Mouse (Mus musculus): Measurements from ENCODE around the gene Dip2c. TPM values are rescaled to one million over a fixed set of nuclear protein-coding genes. Genes with fewer than 3 reads are reported as not detected.

Gene Dip2c
- polyA plus RNA-seq (2015; fragmentation: Nextera tagmentation; extraction: Ambion mirVana): 2.6 and 2.9 TPM in 2 replicates

- under 1% methylated on average over 58 of the region's 67 CpGs for WGBS
- Histone ChIP-seq H3K4me2 (replicated peaks; ENCODE audit: low read depth) (peak within 1 kb of the TSS; percentile 84), H3K4me1 (replicated peaks; ENCODE audit: control insufficient read depth, insufficient read depth) (0 out of 2 replicates have a peak, but pooled peaks cover 3% of the 10 kb centered on the region), H3K9ac (ENCODE audit: low read length) (peak within 1 kb of the TSS; percentile 94), H3K27ac (replicated peaks) (peak within 1 kb of the TSS; percentile 96), H3K4me3 (ENCODE audit: low read depth, low read length) (peak within 1 kb of the TSS; percentile 97), H3K9me3 (ENCODE audit: control insufficient read depth, low read length) (no peaks in the 10 kb centered on the region), H3K36me3 (ENCODE audit: control insufficient read depth, insufficient read depth, low read length) (no peaks in the 10 kb centered on the region), H3K27me3 (ENCODE audit: control insufficient read depth, insufficient read depth, low read length) (no peaks in the 10 kb centered on the region)
- peak; percentile 98 for ATAC-seq (ENCODE audit: low FRiP score, low TSS enrichment)
- no peak for TF ChIP-seq EP300 (optimal IDR thresholded peaks at IDR 0.05)
- TF ChIP-seq CTCF (IDR thresholded peaks at IDR 0.05; ENCODE audit: low read depth): peak; percentile 41; the same call in 1 of the 2 replicates
- peak; percentile 92 for DNase-seq (ENCODE audit: low spot score)
Measured at GRCm38 (mm10) chr13:9276322-9276855, at the start of gene Dip2c. TSS of gene Dip2c (plus strand) at chr13:9276528.

DNA sequence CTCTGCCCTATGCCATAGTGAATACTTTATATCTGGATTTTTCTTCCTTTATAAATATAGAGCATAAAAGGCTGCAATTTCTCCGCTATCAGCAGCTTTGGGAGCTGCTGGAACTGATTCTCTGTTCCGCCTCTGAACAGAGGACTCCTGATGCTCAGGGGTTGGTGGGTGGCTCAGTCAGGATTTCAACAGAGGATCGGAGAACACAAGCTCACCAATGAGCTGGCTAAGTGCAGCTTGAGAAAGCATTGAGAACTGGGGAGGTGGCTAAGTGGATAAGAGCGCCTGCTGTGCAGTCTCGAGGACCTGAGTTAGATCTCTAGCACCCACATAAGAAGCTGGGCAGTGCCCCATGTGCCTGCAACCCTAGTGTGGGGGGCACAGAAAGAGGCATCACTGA, 49.2 kb upstream of the Dip2c start:
- no peak overlapping the region for H3K27ac ChIP-seq (replicated peaks)
- H3K27me3 ChIP-seq (ENCODE audit: control insufficient read depth, insufficient read depth, low read length): no peaks in the 10 kb centered on the region
- no peaks in the 10 kb centered on the region for H3K36me3 ChIP-seq (ENCODE audit: control insufficient read depth, insufficient read depth, low read length)
- ATAC-seq (ENCODE audit: low FRiP score, low TSS enrichment) (no peak), DNase-seq (ENCODE audit: low spot score) (no peak)
- no peaks in the 10 kb centered on the region for H3K9me3 ChIP-seq (ENCODE audit: control insufficient read depth, low read length)
- TF ChIP-seq EP300 (optimal IDR thresholded peaks at IDR 0.05) (no peak), CTCF (IDR thresholded peaks at IDR 0.05; ENCODE audit: low read depth) (no peak)
- H3K4me3 ChIP-seq (ENCODE audit: low read depth, low read length): no peak overlapping the region
- H3K4me1 ChIP-seq (replicated peaks; ENCODE audit: control insufficient read depth, insufficient read depth): no peaks in the 10 kb centered on the region
- H3K9ac ChIP-seq (ENCODE audit: low read length): no peak overlapping the region
- H3K4me2 ChIP-seq (replicated peaks; ENCODE audit: low read depth): no peak overlapping the region
- 87% methylated on average over 5 of the region's 5 CpGs for WGBS

GRCm38 (mm10) chr13:9237495-9237894, 38.8 kb upstream of the Dip2c start:
- H3K4me3 ChIP-seq (ENCODE audit: low read depth, low read length): no peak overlapping the region
- no peak overlapping the region for H3K4me2 ChIP-seq (replicated peaks; ENCODE audit: low read depth)
- H3K27me3 ChIP-seq (ENCODE audit: control insufficient read depth, insufficient read depth, low read length): no peaks in the 10 kb centered on the region
- DNase-seq (ENCODE audit: low spot score): no peak
- H3K9ac ChIP-seq (ENCODE audit: low read length): no peak overlapping the region
- no peak for ATAC-seq (ENCODE audit: low FRiP score, low TSS enrichment)
- no peaks in the 10 kb centered on the region for H3K36me3 ChIP-seq (ENCODE audit: control insufficient read depth, insufficient read depth, low read length)
- WGBS: 87% methylated on average over 7 of the region's 7 CpGs
- no peak for TF ChIP-seq EP300 (optimal IDR thresholded peaks at IDR 0.05)
- TF ChIP-seq CTCF (IDR thresholded peaks at IDR 0.05; ENCODE audit: low read depth): no peak
- H3K27ac ChIP-seq (replicated peaks): no peak overlapping the region
- no peaks in the 10 kb centered on the region for H3K9me3 ChIP-seq (ENCODE audit: control insufficient read depth, low read length)
- no peaks in the 10 kb centered on the region for H3K4me1 ChIP-seq (replicated peaks; ENCODE audit: control insufficient read depth, insufficient read depth)

GRCm38 (mm10) chr13:9239127-9239526, 37.2 kb upstream of the Dip2c start:
- H3K9me3 ChIP-seq (ENCODE audit: control insufficient read depth, low read length): no peaks in the 10 kb centered on the region
- WGBS: 86% methylated on average over 5 of the region's 5 CpGs
- H3K36me3 ChIP-seq (ENCODE audit: control insufficient read depth, insufficient read depth, low read length): no peaks in the 10 kb centered on the region
- H3K27me3 ChIP-seq (ENCODE audit: control insufficient read depth, insufficient read depth, low read length): no peaks in the 10 kb centered on the region
- ATAC-seq (ENCODE audit: low FRiP score, low TSS enrichment) (no peak), DNase-seq (ENCODE audit: low spot score) (no peak)
- no peak overlapping the region for H3K9ac ChIP-seq (ENCODE audit: low read length)
- H3K27ac ChIP-seq (replicated peaks): no peak overlapping the region
- TF ChIP-seq CTCF (IDR thresholded peaks at IDR 0.05; ENCODE audit: low read depth) (no peak), EP300 (optimal IDR thresholded peaks at IDR 0.05) (no peak)
- H3K4me2 ChIP-seq (replicated peaks; ENCODE audit: low read depth): no peak overlapping the region
- H3K4me1 ChIP-seq (replicated peaks; ENCODE audit: control insufficient read depth, insufficient read depth): no peaks in the 10 kb centered on the region
- no peak overlapping the region for H3K4me3 ChIP-seq (ENCODE audit: low read depth, low read length)

DNA sequence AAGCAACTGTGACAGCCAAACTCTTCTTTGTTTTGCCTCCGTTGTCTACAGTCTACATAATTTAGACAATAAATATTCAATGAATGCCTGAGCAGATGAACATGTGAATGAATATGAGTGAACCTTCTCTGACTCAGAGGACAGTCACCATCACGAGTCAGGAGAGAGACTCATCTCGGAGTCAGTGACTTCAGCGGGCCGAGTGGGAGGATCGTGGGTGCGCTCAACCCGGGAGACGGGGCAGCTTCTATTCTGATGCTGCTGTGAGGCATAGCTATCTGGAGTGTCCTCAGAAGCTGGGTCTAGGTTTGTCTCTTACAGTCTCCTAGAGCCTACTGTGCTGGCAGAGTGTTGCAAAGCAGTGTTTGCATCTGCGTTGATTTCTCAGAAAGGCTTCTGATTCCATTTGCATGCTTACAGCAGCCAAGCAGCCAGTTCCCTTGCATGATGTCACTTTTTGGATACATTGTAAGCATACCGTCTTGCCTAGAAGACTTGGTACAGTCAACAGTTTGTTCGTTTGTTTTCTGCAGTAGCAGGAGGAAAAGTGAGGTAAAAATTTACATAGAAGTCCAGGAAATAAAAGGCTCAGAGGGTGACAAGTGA, 36.6 kb upstream of the Dip2c start:
- ATAC-seq (ENCODE audit: low FRiP score, low TSS enrichment) (no peak), DNase-seq (ENCODE audit: low spot score) (no peak)
- H3K27ac ChIP-seq (replicated peaks): no peak overlapping the region
- TF ChIP-seq CTCF (IDR thresholded peaks at IDR 0.05; ENCODE audit: low read depth) (no peak), EP300 (optimal IDR thresholded peaks at IDR 0.05) (no peak)
- H3K27me3 ChIP-seq (ENCODE audit: control insufficient read depth, insufficient read depth, low read length): no peaks in the 10 kb centered on the region
- H3K9ac ChIP-seq (ENCODE audit: low read length): no peak overlapping the region
- H3K9me3 ChIP-seq (ENCODE audit: control insufficient read depth, low read length): no peaks in the 10 kb centered on the region
- no peak overlapping the region for H3K4me3 ChIP-seq (ENCODE audit: low read depth, low read length)
- 87% methylated on average over 12 of the region's 12 CpGs for WGBS
- no peaks in the 10 kb centered on the region for H3K36me3 ChIP-seq (ENCODE audit: control insufficient read depth, insufficient read depth, low read length)
- H3K4me1 ChIP-seq (replicated peaks; ENCODE audit: control insufficient read depth, insufficient read depth): no peaks in the 10 kb centered on the region
- no peak overlapping the region for H3K4me2 ChIP-seq (replicated peaks; ENCODE audit: low read depth)

DNA sequence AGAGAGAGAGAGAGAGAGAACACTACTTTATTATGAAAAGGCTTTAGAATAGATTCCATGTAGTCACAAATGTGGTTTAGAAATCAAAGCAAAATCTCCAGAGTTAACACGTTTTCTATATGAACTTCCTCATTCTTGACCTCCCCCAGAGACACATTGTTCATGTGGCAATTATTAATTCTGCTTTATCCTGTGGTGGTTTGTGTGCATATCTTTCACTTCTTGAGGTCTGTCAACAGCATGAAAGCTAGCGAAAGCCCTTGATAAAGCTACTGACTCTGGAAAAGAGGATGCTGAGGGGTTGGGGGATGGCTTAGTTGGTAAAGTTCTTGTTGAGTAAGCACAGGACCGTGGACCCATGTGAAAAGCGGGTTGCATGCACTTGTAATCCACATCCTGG, 14.6 kb upstream of the Dip2c start:
- TF ChIP-seq CTCF (IDR thresholded peaks at IDR 0.05; ENCODE audit: low read depth) (no peak), EP300 (optimal IDR thresholded peaks at IDR 0.05) (no peak)
- Histone ChIP-seq H3K4me3 (ENCODE audit: low read depth, low read length) (no peak overlapping the region), H3K9me3 (ENCODE audit: control insufficient read depth, low read length) (no peaks in the 10 kb centered on the region), H3K9ac (ENCODE audit: low read length) (no peak overlapping the region), H3K27ac (replicated peaks) (no peak overlapping the region), H3K27me3 (ENCODE audit: control insufficient read depth, insufficient read depth, low read length) (no peaks in the 10 kb centered on the region), H3K4me1 (replicated peaks; ENCODE audit: control insufficient read depth, insufficient read depth) (no peaks in the 10 kb centered on the region), H3K4me2 (replicated peaks; ENCODE audit: low read depth) (no peak overlapping the region), H3K36me3 (ENCODE audit: control insufficient read depth, insufficient read depth, low read length) (no peaks in the 10 kb centered on the region)
- DNase-seq (ENCODE audit: low spot score) (no peak), ATAC-seq (ENCODE audit: low FRiP score, low TSS enrichment) (no peak)
- 46% methylated on average over 4 of the region's 4 CpGs for WGBS
